Mouse (Mus musculus): ENCODE data around the gene C5ar2. TPM values are rescaled to one million over a fixed set of nuclear protein-coding genes. Genes with fewer than 3 reads are reported as not detected.

C5ar2 gene
- polyA plus RNA-seq, 1 experiment from 2014 or later: 1.1 TPM

DNA sequence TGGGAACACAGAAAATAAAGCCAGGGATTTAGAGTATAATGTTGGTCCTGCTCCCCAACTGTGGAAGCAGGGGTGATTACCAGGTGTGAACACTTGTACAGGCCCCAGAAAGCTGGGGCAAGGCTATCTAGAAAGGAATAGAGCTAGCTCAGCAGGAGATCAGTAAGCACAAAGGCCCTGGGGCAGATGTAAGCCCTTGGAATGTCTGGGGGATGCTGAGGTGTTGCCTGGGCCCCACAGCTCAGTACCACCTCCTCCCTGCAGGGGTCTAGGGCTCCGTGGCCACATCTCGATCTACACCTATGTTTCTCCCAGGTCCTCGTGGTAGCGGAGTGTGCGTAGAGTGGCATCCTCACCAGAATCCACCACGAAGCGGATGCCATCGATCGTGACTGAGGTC, 30.0 kb downstream of the C5ar2 start:
- Histone ChIP-seq H3K4me2 (no peak overlapping the region), H3K4me3 (no peak overlapping the region), H3K4me1 (replicated peaks) (no peaks in the 10 kb centered on the region), H3K27me3 (replicated peaks) (no peaks in the 10 kb centered on the region), H3K27ac (ENCODE audit: poor library complexity, severe bottlenecking) (no peak overlapping the region), H3K36me3 (peaks cover 87% of the 10 kb centered on the region), H3K9ac (no peak overlapping the region), H3K9me3 (replicated peaks) (no peaks in the 10 kb centered on the region)
- WGBS: 91% methylated on average over 9 of the region's 9 CpGs
- ATAC-seq (ENCODE audit: insufficient number of reproducible peaks, low FRiP score): no peak

DNA sequence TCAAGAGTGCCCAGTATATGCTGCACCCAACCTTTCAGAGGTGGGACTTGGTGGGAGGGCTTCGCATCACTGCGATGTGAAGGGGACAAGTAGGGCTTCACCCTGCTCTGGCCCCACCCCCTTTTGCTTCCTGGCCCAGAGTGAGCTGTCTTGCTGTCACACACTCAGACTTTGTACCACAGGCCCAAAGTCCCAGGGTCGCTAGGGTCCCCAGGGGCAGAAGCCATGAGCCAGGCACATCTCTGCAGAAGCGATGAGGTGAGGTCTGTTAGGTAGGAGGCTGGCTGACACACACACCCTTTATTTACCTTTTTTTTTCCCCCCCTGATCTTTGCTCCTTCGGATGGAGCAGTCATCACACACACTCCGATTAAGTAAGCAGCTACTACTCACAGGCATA, 30.8 kb downstream of the C5ar2 start:
- WGBS: 91% methylated on average over 6 of the region's 6 CpGs
- Histone ChIP-seq H3K4me1 (replicated peaks) (no peaks in the 10 kb centered on the region), H3K36me3 (peaks cover 90% of the 10 kb centered on the region), H3K4me3 (no peak overlapping the region), H3K27ac (ENCODE audit: poor library complexity, severe bottlenecking) (no peak overlapping the region), H3K9ac (no peak overlapping the region), H3K27me3 (replicated peaks) (no peaks in the 10 kb centered on the region), H3K4me2 (no peak overlapping the region), H3K9me3 (replicated peaks) (no peaks in the 10 kb centered on the region)
- no peak for ATAC-seq (ENCODE audit: insufficient number of reproducible peaks, low FRiP score)

DNA sequence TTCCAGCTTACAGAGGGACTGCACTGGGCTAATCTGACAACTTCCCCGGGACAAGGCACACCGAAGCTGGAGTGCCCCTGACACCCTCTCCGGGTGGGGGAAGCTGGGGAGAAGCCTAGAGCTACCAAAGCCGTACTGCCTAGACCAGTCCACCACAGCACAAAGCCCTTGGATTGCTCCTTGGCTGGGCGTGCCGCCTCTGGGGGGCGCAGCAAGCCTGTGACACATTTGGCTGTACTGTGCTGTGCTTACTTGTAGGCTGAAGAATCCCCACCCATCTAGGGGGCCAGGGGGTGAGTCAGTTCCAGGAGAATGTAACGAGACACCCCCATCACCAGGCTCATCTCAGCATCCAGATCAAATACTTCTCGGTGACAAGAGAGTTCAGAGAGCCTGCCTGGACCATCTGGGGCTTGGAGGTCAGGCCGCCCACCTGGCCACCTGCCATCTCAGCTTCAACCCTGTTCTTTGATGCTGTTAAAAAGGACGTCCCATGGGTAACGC, 33.0 kb downstream of the C5ar2 start:
- Histone ChIP-seq H3K4me1 (replicated peaks) (no peaks in the 10 kb centered on the region), H3K4me2 (no peak overlapping the region), H3K27me3 (replicated peaks) (no peaks in the 10 kb centered on the region), H3K9ac (no peak overlapping the region), H3K36me3 (peaks cover 82% of the 10 kb centered on the region), H3K9me3 (replicated peaks) (no peaks in the 10 kb centered on the region), H3K4me3 (no peak overlapping the region), H3K27ac (ENCODE audit: poor library complexity, severe bottlenecking) (no peak overlapping the region)
- ATAC-seq (ENCODE audit: insufficient number of reproducible peaks, low FRiP score): no peak
- 67% methylated on average over 12 of the region's 12 CpGs for WGBS

DNA sequence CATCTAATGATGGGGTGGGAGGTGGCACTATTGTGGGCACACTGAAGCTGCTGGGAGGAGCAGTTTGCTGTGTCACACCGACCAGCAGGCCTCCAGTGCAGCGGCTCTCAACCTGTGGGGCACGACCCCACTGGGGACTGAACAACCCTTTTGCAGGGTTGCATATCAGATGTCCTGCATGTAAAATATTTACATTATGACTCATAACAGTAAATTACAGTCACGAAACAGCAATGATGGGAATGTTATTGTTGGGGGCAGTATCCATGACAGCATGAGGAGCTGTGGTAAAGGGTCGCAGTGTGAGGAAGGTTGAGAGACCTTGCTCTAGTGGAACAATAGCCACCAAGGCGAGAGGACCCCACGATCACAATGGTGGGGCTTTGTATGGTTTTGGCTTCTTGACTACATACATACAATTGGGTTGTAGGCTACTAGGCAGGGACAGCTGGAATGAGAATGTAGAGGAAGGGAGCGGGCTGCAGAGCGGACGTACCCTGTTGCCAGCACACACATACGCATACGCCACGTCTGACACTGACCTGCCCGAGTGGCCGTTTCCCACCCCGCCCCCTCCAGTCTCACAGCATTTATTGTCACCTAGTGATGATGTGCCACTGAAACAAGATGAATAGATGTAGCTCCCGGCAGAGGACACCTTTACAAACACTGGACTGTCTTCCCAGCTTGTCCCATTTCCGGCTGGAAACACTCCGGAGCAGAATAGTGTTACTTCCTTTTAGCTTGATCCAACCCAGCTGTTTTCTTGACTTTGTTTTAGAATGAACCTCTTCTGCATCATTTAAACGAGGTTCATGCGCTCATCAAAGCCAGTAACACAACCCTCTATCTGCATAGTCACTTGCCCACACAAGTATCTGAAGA, 34.9 kb downstream of the C5ar2 start:
- Histone ChIP-seq H3K27me3 (replicated peaks) (no peaks in the 10 kb centered on the region), H3K27ac (ENCODE audit: poor library complexity, severe bottlenecking) (no peak overlapping the region), H3K9ac (no peak overlapping the region), H3K4me1 (replicated peaks) (no peaks in the 10 kb centered on the region), H3K36me3 (peaks cover 82% of the 10 kb centered on the region), H3K9me3 (replicated peaks) (no peaks in the 10 kb centered on the region), H3K4me2 (no peak overlapping the region), H3K4me3 (no peak overlapping the region)
- WGBS: 85% methylated on average over 21 of the region's 21 CpGs
- ATAC-seq (ENCODE audit: insufficient number of reproducible peaks, low FRiP score): no peak

DNA sequence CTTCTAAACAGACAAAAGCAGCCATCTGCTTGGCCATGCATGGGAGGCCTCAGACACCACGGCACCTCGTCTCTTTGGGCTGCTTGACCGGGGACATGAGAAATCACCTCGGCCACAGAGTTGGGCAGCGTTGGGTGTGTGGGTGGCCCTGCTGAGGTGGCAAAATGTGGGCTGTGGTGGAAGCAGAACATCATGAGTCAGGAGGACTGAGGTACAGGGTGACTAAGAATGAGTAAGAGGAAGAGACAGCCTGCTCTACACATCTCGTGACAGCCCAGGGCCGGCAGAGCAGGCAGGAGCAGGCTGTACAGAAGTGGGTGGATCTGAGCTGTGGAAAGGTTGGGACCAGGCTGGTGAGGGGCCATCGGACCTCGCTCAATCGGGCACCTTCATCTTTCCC, 36.5 kb downstream of the C5ar2 start:
- no peak overlapping the region for H3K27ac ChIP-seq (ENCODE audit: poor library complexity, severe bottlenecking)
- H3K27me3 ChIP-seq (replicated peaks): no peaks in the 10 kb centered on the region
- no peak for ATAC-seq (ENCODE audit: insufficient number of reproducible peaks, low FRiP score)
- H3K36me3 ChIP-seq: peaks cover 82% of the 10 kb centered on the region
- no peaks in the 10 kb centered on the region for H3K4me1 ChIP-seq (replicated peaks)
- WGBS: 86% methylated on average over 10 of the region's 10 CpGs
- H3K4me2 ChIP-seq: no peak overlapping the region
- H3K9me3 ChIP-seq (replicated peaks): no peaks in the 10 kb centered on the region
- no peak overlapping the region for H3K9ac ChIP-seq
- H3K4me3 ChIP-seq: no peak overlapping the region

DNA sequence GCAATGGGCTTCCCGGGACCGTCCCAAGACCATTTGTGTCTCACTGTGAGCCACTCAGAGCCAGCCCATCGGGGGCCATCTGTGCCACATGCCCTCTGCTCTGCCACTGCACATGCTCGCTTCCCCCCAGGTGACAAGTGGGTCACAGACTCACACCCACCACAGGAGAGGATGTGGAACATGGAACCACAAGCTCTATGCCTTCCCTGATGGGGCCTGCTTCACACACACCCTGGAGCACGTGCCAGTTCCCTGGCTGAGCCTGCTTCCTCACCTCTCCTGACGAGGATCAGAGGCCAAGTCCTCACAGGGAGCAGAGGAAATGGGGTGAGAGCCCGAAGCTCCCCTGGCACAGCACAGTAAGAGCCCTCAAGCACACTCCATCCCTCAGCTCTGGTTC, 36.9 kb downstream of the C5ar2 start:
- H3K36me3 ChIP-seq: peaks cover 83% of the 10 kb centered on the region
- 81% methylated on average over 7 of the region's 7 CpGs for WGBS

DNA sequence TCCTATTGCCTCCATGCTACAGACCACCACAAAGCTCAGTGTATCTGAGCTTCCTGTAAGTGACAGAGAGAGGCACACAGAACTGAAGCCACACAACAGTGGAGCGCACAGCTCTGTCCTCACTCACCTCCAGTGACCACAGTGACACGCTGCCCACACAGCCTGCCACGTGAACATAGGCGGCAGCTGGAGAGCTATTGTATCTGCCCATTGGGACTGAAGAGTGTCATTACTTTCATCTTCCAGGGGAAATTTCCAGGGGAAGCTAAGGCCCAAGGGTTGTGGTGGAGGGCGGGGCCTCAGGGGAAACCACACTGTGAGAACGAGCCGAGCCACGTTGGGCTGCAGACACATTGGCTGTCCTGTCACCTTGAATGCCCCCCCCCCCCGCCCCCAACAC, 39.2 kb downstream of the C5ar2 start:
- Histone ChIP-seq H3K9ac (no peak overlapping the region), H3K4me3 (no peak overlapping the region), H3K9me3 (replicated peaks) (no peaks in the 10 kb centered on the region), H3K36me3 (peaks cover 84% of the 10 kb centered on the region), H3K4me1 (replicated peaks) (no peaks in the 10 kb centered on the region), H3K27me3 (replicated peaks) (no peaks in the 10 kb centered on the region), H3K4me2 (no peak overlapping the region), H3K27ac (ENCODE audit: poor library complexity, severe bottlenecking) (no peak overlapping the region)
- 83% methylated on average over 9 of the region's 9 CpGs for WGBS
- ATAC-seq (ENCODE audit: insufficient number of reproducible peaks, low FRiP score): no peak

More for the DNA sequence above, 36.9 kb downstream of the C5ar2 start:
- Histone ChIP-seq H3K27me3 (replicated peaks) (no peaks in the 10 kb centered on the region), H3K4me2 (no peak overlapping the region), H3K9me3 (replicated peaks) (no peaks in the 10 kb centered on the region), H3K9ac (no peak overlapping the region), H3K27ac (ENCODE audit: poor library complexity, severe bottlenecking) (no peak overlapping the region), H3K4me3 (no peak overlapping the region), H3K4me1 (replicated peaks) (no peaks in the 10 kb centered on the region)
- no peak for ATAC-seq (ENCODE audit: insufficient number of reproducible peaks, low FRiP score)

DNA sequence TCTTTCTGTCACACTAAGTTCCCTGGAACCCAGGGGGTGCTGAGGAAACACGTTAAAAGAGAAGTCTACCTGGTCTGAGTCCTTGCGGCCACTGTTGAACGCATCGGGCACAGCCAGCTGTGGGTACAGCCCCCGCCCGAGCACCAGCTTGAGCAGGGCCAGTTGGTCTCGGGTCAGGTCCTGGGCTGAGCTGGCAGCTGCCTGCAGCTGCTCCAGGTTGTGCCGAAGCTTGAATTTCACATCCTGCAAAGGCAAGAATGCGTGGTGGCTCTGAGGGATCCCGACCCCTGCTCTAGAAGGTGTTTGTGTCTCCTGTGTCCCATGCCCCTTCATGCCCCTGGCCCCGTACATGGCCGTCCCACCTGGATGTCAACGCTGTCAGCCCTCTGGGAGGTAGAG, 40.5 kb downstream of the C5ar2 start:
- Histone ChIP-seq H3K27me3 (replicated peaks) (no peaks in the 10 kb centered on the region), H3K4me2 (no peak overlapping the region), H3K9ac (no peak overlapping the region), H3K4me1 (replicated peaks) (no peaks in the 10 kb centered on the region), H3K27ac (ENCODE audit: poor library complexity, severe bottlenecking) (no peak overlapping the region), H3K4me3 (no peak overlapping the region), H3K36me3 (peaks cover 90% of the 10 kb centered on the region), H3K9me3 (replicated peaks) (no peaks in the 10 kb centered on the region)
- WGBS: 94% methylated on average over 13 of the region's 13 CpGs
- no peak for ATAC-seq (ENCODE audit: insufficient number of reproducible peaks, low FRiP score)

DNA sequence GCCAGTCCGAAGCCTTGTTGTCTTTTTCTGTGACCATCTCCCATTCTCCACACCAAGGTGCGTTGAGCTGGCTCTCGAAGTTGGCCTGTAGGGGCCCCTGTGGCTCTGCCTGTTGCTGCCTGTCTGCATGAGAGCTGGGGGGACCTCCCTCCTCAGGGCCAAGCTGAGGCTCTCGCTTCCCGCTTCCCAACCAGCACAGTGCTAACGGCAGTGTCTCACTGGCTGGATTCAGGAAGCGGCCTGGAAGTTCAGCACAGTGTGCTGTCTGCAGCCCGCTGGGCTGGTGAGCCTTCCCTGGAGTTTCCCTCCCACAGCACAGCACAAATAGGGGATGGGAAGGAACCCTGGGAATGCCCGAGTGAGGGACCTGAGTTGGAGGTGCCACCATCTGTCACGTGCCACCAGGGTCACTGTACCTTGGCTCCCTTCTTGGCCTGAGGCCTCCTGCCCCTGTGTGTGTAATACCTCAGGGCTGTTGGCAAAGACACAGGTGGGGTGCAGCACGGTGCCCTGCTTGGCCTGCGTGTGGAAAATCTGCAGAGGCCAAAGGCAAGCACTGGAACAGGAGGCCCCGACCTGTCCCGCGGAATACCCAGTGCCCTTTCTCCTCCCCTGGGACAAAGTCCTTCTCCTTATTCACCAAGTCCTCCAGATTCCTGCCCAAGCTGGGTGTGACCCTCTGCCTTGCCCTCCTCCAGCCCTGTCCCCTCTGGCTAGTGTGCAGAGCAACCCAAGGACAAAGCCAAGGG, 41.0 kb downstream of the C5ar2 start:
- Histone ChIP-seq H3K9me3 (replicated peaks) (no peaks in the 10 kb centered on the region), H3K36me3 (peaks cover 95% of the 10 kb centered on the region), H3K4me2 (no peak overlapping the region), H3K4me1 (replicated peaks) (no peaks in the 10 kb centered on the region), H3K27me3 (replicated peaks) (no peaks in the 10 kb centered on the region), H3K4me3 (no peak overlapping the region), H3K9ac (no peak overlapping the region), H3K27ac (ENCODE audit: poor library complexity, severe bottlenecking) (no peak overlapping the region)
- ATAC-seq (ENCODE audit: insufficient number of reproducible peaks, low FRiP score): no peak
- WGBS: 80% methylated on average over 15 of the region's 15 CpGs

DNA sequence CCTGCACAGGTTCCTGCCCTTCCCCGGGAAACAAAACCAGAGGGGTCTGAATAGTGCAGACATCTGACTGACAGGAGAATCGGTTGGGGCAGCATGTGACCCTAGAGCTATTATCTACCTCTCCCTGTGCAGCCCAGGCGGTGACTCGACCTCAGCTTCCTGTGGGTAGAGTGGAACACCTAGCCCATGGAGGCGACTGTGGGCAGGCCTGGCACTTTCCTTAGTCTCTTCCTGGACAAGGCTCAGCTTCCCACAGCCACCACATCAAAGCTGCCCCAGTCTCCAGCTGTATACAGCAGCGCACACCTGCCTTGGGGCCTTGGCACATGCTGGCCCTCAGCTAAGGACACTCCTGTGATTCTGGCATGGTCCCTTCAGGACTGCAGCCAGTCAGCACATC, 42.8 kb downstream of the C5ar2 start:
- H3K4me2 ChIP-seq: no peak overlapping the region
- H3K4me3 ChIP-seq: no peak overlapping the region
- WGBS: 77% methylated on average over 6 of the region's 6 CpGs
- ATAC-seq (ENCODE audit: insufficient number of reproducible peaks, low FRiP score): no peak
- no peaks in the 10 kb centered on the region for H3K9me3 ChIP-seq (replicated peaks)
- no peaks in the 10 kb centered on the region for H3K27me3 ChIP-seq (replicated peaks)
- peaks cover 92% of the 10 kb centered on the region for H3K36me3 ChIP-seq
- no peaks in the 10 kb centered on the region for H3K4me1 ChIP-seq (replicated peaks)
- H3K27ac ChIP-seq (ENCODE audit: poor library complexity, severe bottlenecking): no peak overlapping the region
- H3K9ac ChIP-seq: no peak overlapping the region

DNA sequence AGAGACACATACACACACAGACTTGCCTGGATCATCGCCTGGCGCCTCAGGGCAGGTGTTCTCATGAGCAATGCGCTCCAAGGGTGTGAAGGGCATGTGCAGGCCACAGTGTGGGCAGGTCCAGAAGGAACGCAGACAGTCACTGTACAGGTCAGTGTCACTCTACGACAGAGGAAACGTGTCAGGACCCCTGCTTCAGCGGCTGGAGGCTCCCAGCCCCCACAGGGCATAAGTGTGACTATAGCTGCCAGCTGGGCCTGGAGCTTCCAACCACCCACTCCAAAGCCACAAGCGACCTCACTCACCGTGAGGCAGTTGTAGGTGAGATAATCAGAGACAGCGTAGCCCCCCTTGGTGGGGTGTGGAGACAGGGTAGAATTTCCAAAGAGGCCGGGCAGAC, 45.4 kb downstream of the C5ar2 start:
- no peaks in the 10 kb centered on the region for H3K9me3 ChIP-seq (replicated peaks)
- H3K9ac ChIP-seq: no peak overlapping the region
- no peaks in the 10 kb centered on the region for H3K4me1 ChIP-seq (replicated peaks)
- 77% methylated on average over 11 of the region's 11 CpGs for WGBS
- H3K36me3 ChIP-seq: peaks cover 73% of the 10 kb centered on the region
- no peak for ATAC-seq (ENCODE audit: insufficient number of reproducible peaks, low FRiP score)
- no peaks in the 10 kb centered on the region for H3K27me3 ChIP-seq (replicated peaks)
- H3K27ac ChIP-seq (ENCODE audit: poor library complexity, severe bottlenecking): no peak overlapping the region
- no peak overlapping the region for H3K4me2 ChIP-seq
- H3K4me3 ChIP-seq: no peak overlapping the region
